Mouse (Mus musculus) MEL (cell line): ENCODE data around the gene Ifit1bl1. TPM values are rescaled to one million over a fixed set of nuclear protein-coding genes. Genes with fewer than 3 reads are reported as not detected.

ENCODE experiments used
- DNase-seq: peaks from one replicate; pipeline ENCODE4 v3.0.0; 2011; ENCODE audit warnings: low read depth, low spot score
- H3K27ac ChIP-seq: 2 replicates; pipeline ENCODE4 v1.5.1; 2012; ENCODE audit warnings: low read depth, mild to moderate bottlenecking, control low read depth, low read length, moderate library complexity; ENCODE audit not compliant: control insufficient read depth
- H3K27me3 ChIP-seq, 2 experiments: fragments of 150-350 bp in 1 of 2; sonication (generic) in 1 of 2; 2 replicates each; pipeline ENCODE4 v1.6.1; 2012; ENCODE audit warnings: low read length in 2 of 2, mild to moderate bottlenecking in 2 of 2, improper control_type of control experiment in 1 of 2, moderate library complexity in 1 of 2; ENCODE audit not compliant: insufficient read depth in 2 of 2, control insufficient read depth in 1 of 2
- H3K36me3 ChIP-seq, 2 experiments: 2 replicates each; pipeline ENCODE4 v1.6.1; 2012 to 2014; ENCODE audit warnings: low read length in 2 of 2, improper control_type of control experiment in 1 of 2, inconsistent platforms in 1 of 2, mild to moderate bottlenecking in 1 of 2; ENCODE audit not compliant: insufficient read depth in 2 of 2, control insufficient read depth in 1 of 2
- H3K4me1 ChIP-seq, 2 experiments: fragments of 150-350 bp in 1 of 2; sonication (generic) in 1 of 2; 2 replicates each; pipeline ENCODE4 v1.6.1; 2012; ENCODE audit warnings: low read length in 2 of 2, improper control_type of control experiment in 1 of 2, mild to moderate bottlenecking in 1 of 2; ENCODE audit not compliant: insufficient read depth in 2 of 2, control insufficient read depth in 1 of 2
- H3K4me3 ChIP-seq, 2 experiments: fragments of 150-350 bp in 1 of 2; sonication (generic) in 1 of 2; 2 replicates each; pipeline ENCODE4 v1.5.1; 2012; ENCODE audit warnings: low read depth in 2 of 2, low read length in 2 of 2, mild to moderate bottlenecking in 2 of 2, moderate library complexity in 2 of 2, control low read depth in 1 of 2, improper control_type of control experiment in 1 of 2; ENCODE audit not compliant: control insufficient read depth in 1 of 2, insufficient read depth in 1 of 2
- H3K79me2 ChIP-seq: 2 replicates; pipeline ENCODE4 v1.6.1; 2012; ENCODE audit warnings: mild to moderate bottlenecking, low read length, moderate library complexity; ENCODE audit not compliant: control insufficient read depth, poor library complexity, insufficient read depth
- H3K9ac ChIP-seq: 2 replicates; pipeline ENCODE4 v1.6.1; 2012; ENCODE audit warnings: low read depth, mild to moderate bottlenecking, control low read depth, low read length, moderate library complexity; ENCODE audit not compliant: control insufficient read depth, poor library complexity, severe bottlenecking
- H3K9me3 ChIP-seq: fragments of 150-350 bp; sonication (generic); replicated peaks from 2 replicates; pipeline ENCODE4 v1.6.1; 2012; ENCODE audit warnings: mild to moderate bottlenecking, low read length, improper control_type of control experiment, moderate library complexity; ENCODE audit not compliant: insufficient read depth
- BHLHE40 ChIP-seq: IDR thresholded peaks from 2 replicates; pipeline ENCODE4 v1.6.1; 2012; ENCODE audit warnings: low read depth, mild to moderate bottlenecking, inconsistent platforms, low read length, improper control_type of control experiment, borderline replicate concordance
- CHD1 ChIP-seq: IDR thresholded peaks from 2 replicates; pipeline ENCODE4 v1.6.1; 2012; ENCODE audit warnings: low read depth, mild to moderate bottlenecking, inconsistent platforms, low read length, improper control_type of control experiment
- CHD2 ChIP-seq: IDR thresholded peaks from 2 replicates; pipeline ENCODE4 v1.6.1; 2011; ENCODE audit warnings: low read length, improper control_type of control experiment
- CTCF ChIP-seq, 3 experiments: IDR thresholded peaks in 2 of 3; conservative IDR thresholded peaks in 1 of 3; 2 replicates each; pipeline ENCODE4 v1.5.1; 2011 to 2012; ENCODE audit warnings: low read length in 3 of 3, low read depth in 2 of 3, mild to moderate bottlenecking in 2 of 3, improper control_type of control experiment in 1 of 3, inconsistent platforms in 1 of 3, mixed read lengths in 1 of 3, moderate library complexity in 1 of 3; ENCODE audit not compliant: control insufficient read depth in 1 of 3, insufficient read depth in 1 of 3, poor library complexity in 1 of 3, severe bottlenecking in 1 of 3
- ELF1 ChIP-seq: IDR thresholded peaks from 2 replicates; pipeline ENCODE4 v1.6.1; 2014; ENCODE audit warnings: low read depth, mild to moderate bottlenecking, inconsistent platforms, low read length, improper control_type of control experiment, moderate library complexity
- MAFK ChIP-seq: IDR thresholded peaks from 2 replicates; pipeline ENCODE4 v1.6.1; 2011; ENCODE audit warnings: low read depth, mild to moderate bottlenecking, low read length, improper control_type of control experiment, borderline replicate concordance
- MAX ChIP-seq: IDR thresholded peaks from 2 replicates; pipeline ENCODE4 v1.6.1; 2011; ENCODE audit warnings: low read length, improper control_type of control experiment
- MAZ ChIP-seq: IDR thresholded peaks from 2 replicates; pipeline ENCODE4 v1.6.1; 2012; ENCODE audit warnings: low read depth, mild to moderate bottlenecking, inconsistent platforms, low read length, improper control_type of control experiment
- MYC ChIP-seq: IDR thresholded peaks from 2 replicates; pipeline ENCODE4 v1.6.1; 2011; ENCODE audit warnings: low read depth, mild to moderate bottlenecking, low read length, improper control_type of control experiment, moderate library complexity
- NRF1 ChIP-seq: IDR thresholded peaks from 2 replicates; pipeline ENCODE4 v1.6.1; 2014; ENCODE audit warnings: low read depth, mild to moderate bottlenecking, inconsistent platforms, low read length, improper control_type of control experiment, moderate library complexity; ENCODE audit not compliant: poor library complexity, insufficient read depth, severe bottlenecking
- SIN3A ChIP-seq: IDR thresholded peaks from 2 replicates; pipeline ENCODE4 v1.6.1; 2012; ENCODE audit warnings: low read length, improper control_type of control experiment, inconsistent platforms
- SMC3 ChIP-seq: IDR thresholded peaks from 2 replicates; pipeline ENCODE4 v1.6.1; 2011; ENCODE audit warnings: low read depth, low read length, improper control_type of control experiment
- TCF12 ChIP-seq: IDR thresholded peaks from 2 replicates; pipeline ENCODE4 v1.6.1; 2014; ENCODE audit warnings: low read depth, mild to moderate bottlenecking, inconsistent platforms, low read length, improper control_type of control experiment, moderate library complexity
- USF1 ChIP-seq: IDR thresholded peaks from 2 replicates; pipeline ENCODE4 v1.6.1; 2014; ENCODE audit warnings: low read depth, mild to moderate bottlenecking, inconsistent platforms, low read length, improper control_type of control experiment, moderate library complexity
- ZC3H11A ChIP-seq: IDR thresholded peaks from 2 replicates; pipeline ENCODE4 v1.6.1; 2012; ENCODE audit warnings: low read depth, mild to moderate bottlenecking, inconsistent platforms, low read length, improper control_type of control experiment
- ZMIZ1 ChIP-seq: IDR thresholded peaks from 2 replicates; pipeline ENCODE4 v1.6.1; 2012; ENCODE audit warnings: low read depth, mild to moderate bottlenecking, inconsistent platforms, low read length, improper control_type of control experiment, moderate library complexity
- polyA plus RNA-seq, 2 experiments: library from polyadenylated mRNA; stranded (reverse) in 1 of 2; unstranded in 1 of 2; fragments of >175 nt in 1 of 2; fragments of >200 nt in 1 of 2; gene quantifications; 2 replicates each; pipeline versions ENCODE4 v1.2.1 to v1.2.4; 2012; ENCODE audit warnings: low replicate concordance in 2 of 2, low read depth in 1 of 2; ENCODE audit not compliant: insufficient read length in 2 of 2, insufficient read depth in 1 of 2, missing spikeins in 1 of 2
- total RNA-seq: library from RNA; depleted of rRNA; stranded (reverse); fragments of 300-350 nt; gene quantifications from 2 replicates; pipeline ENCODE4 v1.2.3, GENCODE M21; 2012

The Ifit1bl1 gene
- total and polyA plus RNA-seq, 3 experiments, result 0.08 TPM; not detected in 2

DNA sequence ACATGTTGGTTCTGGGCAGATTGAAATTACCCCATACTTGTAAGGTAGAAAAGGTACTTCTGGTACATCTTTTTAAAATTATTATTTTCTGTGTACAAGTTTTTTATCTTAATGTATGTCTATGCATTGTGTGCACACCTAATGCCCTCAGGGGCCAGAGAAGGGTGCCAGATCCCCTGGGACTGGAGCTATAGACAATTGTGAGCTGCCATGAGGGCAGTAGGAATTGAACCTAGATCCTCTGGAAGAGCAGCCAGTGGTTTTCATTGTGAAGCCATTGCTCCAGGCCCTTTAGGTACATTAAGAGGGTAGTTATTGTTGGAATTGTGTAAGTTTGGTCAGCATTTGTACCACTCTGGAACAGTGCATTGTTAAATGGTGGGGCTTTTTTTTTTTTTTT lies 47.7 kb downstream of the Ifit1bl1 start:
- H3K4me3 ChIP-seq, result no peak overlapping the region
- peaks cover 0 to 2% of the 10 kb centered on the region in 2 experiments; a peak in 2 of 4 replicates for H3K4me1 ChIP-seq
- no peak overlapping the region for H3K27ac ChIP-seq
- no peaks in the 10 kb centered on the region for H3K9me3 ChIP-seq
- H3K9ac ChIP-seq, result no peak overlapping the region
- no peaks in the 10 kb centered on the region for H3K27me3 ChIP-seq
- H3K79me2 ChIP-seq, result no peaks in the 10 kb centered on the region
- DNase-seq, result no peak
- no peak for TF ChIP-seq ZC3H11A
- TF ChIP-seq ELF1, result no peak
- no peak for TF ChIP-seq CTCF (IDR thresholded peaks at IDR 0.05 in 2 of 3, conservative IDR thresholded peaks at IDR 0.05 in 1 of 3; ENCODE audit: control insufficient read depth in 1 of 3, insufficient read depth in 1 of 3, low read depth in 2 of 3, low read length in 3 of 3, poor library complexity in 1 of 3, severe bottlenecking in 1 of 3)
- no peak for TF ChIP-seq USF1
- no peak for TF ChIP-seq SMC3
- no peak for TF ChIP-seq MYC
- no peak for TF ChIP-seq BHLHE40
- TF ChIP-seq TCF12, result no peak
- no peak for TF ChIP-seq MAX
- peaks cover 0 to 3% of the 10 kb centered on the region in 2 experiments; a peak in 2 of 4 replicates for H3K36me3 ChIP-seq

- DNase-seq, result no peak
- H3K27ac ChIP-seq, result no peak overlapping the region
- H3K4me3 ChIP-seq, result no peak overlapping the region
These were observed 48.2 kb downstream of the Ifit1bl1 start for GRCm38 (mm10) chr19:34553522-34553921.

DNA sequence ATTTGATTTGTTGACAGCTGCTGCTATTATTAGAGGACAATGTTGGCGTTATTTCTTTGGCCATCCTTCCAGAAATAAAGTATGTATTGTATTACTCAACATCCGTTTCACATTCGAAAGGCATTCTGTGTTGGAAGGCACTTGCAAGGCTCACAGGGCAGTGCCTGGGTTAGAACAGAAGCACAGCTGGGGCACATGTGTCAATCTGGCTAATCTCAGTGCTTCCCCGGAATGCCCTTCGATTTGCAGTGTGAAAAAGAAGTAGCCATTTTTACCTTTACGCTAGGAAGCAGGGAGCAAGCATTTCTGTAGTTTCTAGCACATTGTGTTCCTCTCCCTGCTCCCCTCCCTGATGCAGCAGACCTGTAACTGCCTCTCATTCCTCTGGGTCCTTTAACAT lies 48.7 kb downstream of the Ifit1bl1 start:
- H3K36me3 ChIP-seq, result peaks cover 0 to 3% of the 10 kb centered on the region in 2 experiments; a peak in 2 of 4 replicates
- no peak for TF ChIP-seq MAZ
- no peak for TF ChIP-seq MAFK
- TF ChIP-seq SIN3A, result no peak
- no peak for TF ChIP-seq CHD1
- no peak for TF ChIP-seq USF1
- TF ChIP-seq CHD2, result no peak
- no peak for TF ChIP-seq NRF1
- no peak for TF ChIP-seq ZMIZ1
- H3K27me3 ChIP-seq, result no peaks in the 10 kb centered on the region
- H3K4me1 ChIP-seq, result peaks cover 0 to 2% of the 10 kb centered on the region in 2 experiments; a peak in 2 of 4 replicates
- no peak overlapping the region for H3K4me3 ChIP-seq
- H3K27ac ChIP-seq, result no peak overlapping the region
- no peaks in the 10 kb centered on the region for H3K79me2 ChIP-seq
- H3K9ac ChIP-seq, result no peak overlapping the region
- H3K9me3 ChIP-seq, result no peaks in the 10 kb centered on the region
- no peak for DNase-seq

More at GRCm38 (mm10) chr19:34553522-34553921, 48.2 kb downstream of the Ifit1bl1 start:
- no peaks in the 10 kb centered on the region for H3K27me3 ChIP-seq
- TF ChIP-seq CHD2, result no peak
- no peaks in the 10 kb centered on the region for H3K9me3 ChIP-seq
- H3K9ac ChIP-seq, result no peak overlapping the region
- no peaks in the 10 kb centered on the region for H3K79me2 ChIP-seq
- peaks cover 0 to 2% of the 10 kb centered on the region in 2 experiments; a peak in 2 of 4 replicates for H3K4me1 ChIP-seq
- peaks cover 0 to 3% of the 10 kb centered on the region in 2 experiments; a peak in 2 of 4 replicates for H3K36me3 ChIP-seq
